In the genomic region with DNA sequence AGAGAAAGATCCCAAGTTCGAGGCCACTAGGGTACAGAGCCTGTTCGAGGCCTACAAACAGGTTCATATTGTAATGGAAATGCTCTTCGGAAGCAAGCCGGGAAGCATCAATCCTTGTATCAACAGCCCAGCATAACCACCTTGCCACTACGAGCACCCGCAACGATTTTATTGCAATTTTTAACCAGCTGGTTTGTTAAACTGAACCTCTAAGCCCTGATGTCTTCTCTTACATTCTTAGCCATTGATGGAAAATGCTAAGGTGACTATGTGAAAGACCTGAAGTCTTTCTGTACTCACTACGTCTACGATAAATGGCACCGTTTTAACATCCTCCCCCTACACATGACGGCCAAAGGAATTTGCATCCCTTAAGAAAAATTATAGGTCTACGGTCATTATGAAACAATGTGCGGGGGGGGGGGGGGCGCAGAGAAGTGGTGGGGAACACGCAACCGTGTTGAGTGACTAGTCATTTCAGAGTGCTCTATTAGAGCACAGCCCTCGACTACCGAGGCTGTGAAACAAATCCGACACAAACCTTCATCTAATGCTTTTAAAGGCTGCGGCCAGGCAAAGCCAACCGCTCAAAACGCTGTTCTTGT, we compare ENCODE assay signal across 7 mouse cellular contexts. TPM values are rescaled to one million over a fixed set of nuclear protein-coding genes. Genes with fewer than 3 reads are reported as not detected.
DNase-seq lines count a peak whose midpoint lies in the region; ATAC-seq and TF ChIP-seq lines count a peak whose summit lies in the region.

No protein-coding gene starts in this region.

- no peaks in the 10 kb centered on the region for H3K4me1 ChIP-seq in testis, adult 2 months (ENCODE audit: control insufficient read depth, insufficient read depth, low read length)
- peaks cover 8% of the 10 kb centered on the region for H3K4me1 ChIP-seq in embryonic fibroblast, embryonic 13.5 days (ENCODE audit: control insufficient read depth, insufficient read depth, low read length)
- H3K4me1 ChIP-seq in limb, embryonic 15.5 days, result peaks cover 33% of the 10 kb centered on the region
- H3K4me1 ChIP-seq in stomach, embryonic 15.5 days, result peaks cover 33% of the 10 kb centered on the region

- H3K9ac ChIP-seq in limb, embryonic 15.5 days, result peak overlapping the region; percentile 91
- H3K9ac ChIP-seq in stomach, embryonic 15.5 days, result peak overlapping the region; percentile 81

- no peak for DNase-seq in testis, postnatal 10 days (ENCODE audit: low spot score)
- DNase-seq in spleen, postnatal 36 days (ENCODE audit: low spot score in 2 of 2), result no peak
- no peak for DNase-seq in adrenal gland, adult (ENCODE audit: inconsistent age in 2 of 2, low spot score in 1 of 2)

- TF ChIP-seq POLR2A in testis, adult 2 months (IDR thresholded peaks at IDR 0.05; ENCODE audit: control insufficient read depth, low read depth, low read length), result no peak
- no peak; the same call in 1 of the 2 replicates for TF ChIP-seq POLR2A in embryonic fibroblast, embryonic 13.5 days (IDR thresholded peaks at IDR 0.05; ENCODE audit: low read depth, low read length)

- no peak for TF ChIP-seq CTCF in testis, adult 2 months (IDR thresholded peaks at IDR 0.05; ENCODE audit: control insufficient read depth, insufficient read depth, insufficient replicate concordance, low read depth, low read length)
- TF ChIP-seq CTCF in embryonic fibroblast, embryonic 13.5 days (IDR thresholded peaks at IDR 0.05; ENCODE audit: borderline replicate concordance, insufficient read depth, low read length), result no peak

- peak overlapping the region; percentile 59 for H3K4me2 ChIP-seq in limb, embryonic 15.5 days
- peak overlapping the region; percentile 60 for H3K4me2 ChIP-seq in stomach, embryonic 15.5 days

- no peaks in the 10 kb centered on the region for H3K27me3 ChIP-seq in testis, adult 2 months (ENCODE audit: control insufficient read depth, insufficient read depth, low read length)
- no peaks in the 10 kb centered on the region for H3K27me3 ChIP-seq in limb, embryonic 15.5 days
- no peaks in the 10 kb centered on the region for H3K27me3 ChIP-seq in stomach, embryonic 15.5 days (replicated peaks)

- H3K9me3 ChIP-seq in limb, embryonic 15.5 days, result no peaks in the 10 kb centered on the region
- H3K9me3 ChIP-seq in stomach, embryonic 15.5 days, result no peaks in the 10 kb centered on the region

- H3K36me3 ChIP-seq in testis, adult 2 months (ENCODE audit: control insufficient read depth, insufficient read depth, low read length), result peaks cover 2% of the 10 kb centered on the region
- no peaks in the 10 kb centered on the region for H3K36me3 ChIP-seq in limb, embryonic 15.5 days
- H3K36me3 ChIP-seq in stomach, embryonic 15.5 days, result no peaks in the 10 kb centered on the region

- H3K27ac ChIP-seq in testis, adult 2 months (ENCODE audit: control insufficient read depth, insufficient read depth, low read depth, low read length), result peak overlapping the region; percentile 96
- H3K27ac ChIP-seq in embryonic fibroblast, embryonic 13.5 days (ENCODE audit: insufficient read depth, low read length), result peak overlapping the region; percentile 98
- H3K27ac ChIP-seq in limb, embryonic 15.5 days, result peak overlapping the region; percentile 99
- H3K27ac ChIP-seq in stomach, embryonic 15.5 days, result peak overlapping the region; percentile 96

- H3K4me3 ChIP-seq in testis, adult 2 months (ENCODE audit: control insufficient read depth, low read depth, low read length), result peak overlapping the region; percentile 95
- peak overlapping the region; percentile 88 for H3K4me3 ChIP-seq in embryonic fibroblast, embryonic 13.5 days (ENCODE audit: insufficient read depth, low read length)
- H3K4me3 ChIP-seq in limb, embryonic 15.5 days, result peak overlapping the region; percentile 82
- peak overlapping the region; percentile 73 for H3K4me3 ChIP-seq in stomach, embryonic 15.5 days (replicated peaks)

- 4% methylated on average over 22 of the region's 22 CpGs for WGBS in limb, embryonic 15.5 days
- WGBS in stomach, embryonic 15.5 days, result 4% methylated on average over 22 of the region's 22 CpGs

- ATAC-seq in limb, embryonic 15.5 days (ENCODE audit: insufficient number of reproducible peaks, low FRiP score, low TSS enrichment, low read depth), result no peak
- ATAC-seq in stomach, embryonic 15.5 days (ENCODE audit: insufficient read depth, low FRiP score, low read depth), result no peak

RNA-seq across cellular contexts. Expression of a gene that starts 53.3 kb away (rescaled TPM):
- 0.35 and 0.37 TPM in 2 replicates for polyA plus RNA-seq in testis, adult 2 months (2012; rRNA removed)
- not detected in 2 replicates for polyA plus RNA-seq in embryonic fibroblast, embryonic 13.5 days (2011; ENCODE audit: insufficient read length, low read depth, missing spikeins)
- 0.56 and 0.68 TPM in 2 replicates for polyA plus RNA-seq in limb, embryonic 15.5 days (2015; fragmentation: Nextera tagmentation; extraction: Ambion mirVana)
- polyA plus RNA-seq in stomach, embryonic 15.5 days (2015; fragmentation: Nextera tagmentation; extraction: Ambion mirVana), result 11.9 and 13.7 TPM in 2 replicates

RNA-seq across cellular contexts. Expression of a gene that starts 53.8 kb away (rescaled TPM):
- 38.0 and 38.6 TPM in 2 replicates for polyA plus RNA-seq in testis, adult 2 months (2012; rRNA removed)
- polyA plus RNA-seq in embryonic fibroblast, embryonic 13.5 days (2011; ENCODE audit: insufficient read length, low read depth, missing spikeins), result 39.7 and 50.5 TPM in 2 replicates
- polyA plus RNA-seq in limb, embryonic 15.5 days (2015; fragmentation: Nextera tagmentation; extraction: Ambion mirVana), result 70.4 and 71.5 TPM in 2 replicates
- 69.4 and 76.6 TPM in 2 replicates for polyA plus RNA-seq in stomach, embryonic 15.5 days (2015; fragmentation: Nextera tagmentation; extraction: Ambion mirVana)
